Mouse (Mus musculus) spleen, adult 2 months (tissue): Measurements from ENCODE around the gene Camta2.

Source experiments
- CTCF ChIP-seq: fragments of 200-500 bp; IDR thresholded peaks from 2 replicates; pipeline ENCODE4 v1.5.1; 2011; ENCODE audit warnings: mild to moderate bottlenecking, inconsistent platforms; ENCODE audit not compliant: insufficient read depth, insufficient read length, insufficient replicate concordance; ENCODE audit errors: extremely low read depth
- POLR2A ChIP-seq: fragments of 200-500 bp; IDR thresholded peaks from 2 replicates; pipeline ENCODE4 v1.6.1; 2011; ENCODE audit warnings: low read depth, low read length, inconsistent platforms

GRCm38 (mm10) chr11:70669582-70670345, 18.1 kb downstream of the Camta2 start:
- TF ChIP-seq CTCF (peak; percentile 55), POLR2A (0 out of 2 replicates have a peak, but pooled peaks have one; percentile 12)
